Mouse (Mus musculus) lung, postnatal 0 days (tissue): ENCODE results near the gene Ezh2.

Source experiments
- CTCF ChIP-seq: IDR thresholded peaks from 2 replicates; pipeline ENCODE4 v1.5.1; 2016; ENCODE audit warnings: antibody characterized with exemption, mild to moderate bottlenecking
- EP300 ChIP-seq: IDR thresholded peaks from 2 replicates; pipeline ENCODE4 v1.6.1; 2016; ENCODE audit warnings: antibody characterized with exemption, mild to moderate bottlenecking, control low read depth

- no peak for TF ChIP-seq CTCF
- no peak for TF ChIP-seq EP300
These were observed 100.6 kb downstream of the Ezh2 start for GRCm38 (mm10) chr6:47494562-47494961.
